Mouse (Mus musculus) spleen, adult 2 months (tissue): ENCODE data around the gene Tmem129. TPM values are rescaled to one million over a fixed set of nuclear protein-coding genes. Genes with fewer than 3 reads are reported as not detected.

ENCODE experiments used
- DNase-seq, 2 experiments: peaks; one replicate each; pipeline versions ENCODE4 v3.0.0 to v3.0.0-alpha.2; 2012 to 2021; ENCODE audit warnings: low spot score in 2 of 2, low read depth in 1 of 2
- H3K27ac ChIP-seq: fragments of 200-500 bp; 2 replicates; pipeline ENCODE4 v1.5.1; 2012; ENCODE audit warnings: low read length, inconsistent platforms; ENCODE audit not compliant: insufficient read depth
- H3K27me3 ChIP-seq: fragments of 200-500 bp; 2 replicates; pipeline ENCODE4 v1.6.1; 2012; ENCODE audit warnings: mild to moderate bottlenecking, moderate library complexity, low read length, inconsistent platforms; ENCODE audit not compliant: control insufficient read depth, insufficient read depth
- H3K36me3 ChIP-seq: fragments of 200-500 bp; 2 replicates; pipeline ENCODE4 v1.6.1; 2012; ENCODE audit warnings: mild to moderate bottlenecking, low read length, inconsistent platforms; ENCODE audit not compliant: control insufficient read depth, insufficient read depth
- H3K4me1 ChIP-seq: fragments of 200-500 bp; 2 replicates; pipeline ENCODE4 v1.6.1; 2011; ENCODE audit warnings: inconsistent platforms; ENCODE audit not compliant: control insufficient read depth, insufficient read depth, insufficient read length
- H3K4me3 ChIP-seq: fragments of 200-500 bp; 2 replicates; pipeline ENCODE4 v1.5.1; 2011; ENCODE audit warnings: mild to moderate bottlenecking, inconsistent platforms; ENCODE audit not compliant: insufficient read depth, insufficient read length; ENCODE audit errors: extremely low read depth
- CTCF ChIP-seq: fragments of 200-500 bp; IDR thresholded peaks from 2 replicates; pipeline ENCODE4 v1.5.1; 2011; ENCODE audit warnings: mild to moderate bottlenecking, inconsistent platforms; ENCODE audit not compliant: insufficient read depth, insufficient read length, insufficient replicate concordance; ENCODE audit errors: extremely low read depth
- POLR2A ChIP-seq: fragments of 200-500 bp; IDR thresholded peaks from 2 replicates; pipeline ENCODE4 v1.6.1; 2011; ENCODE audit warnings: low read depth, low read length, inconsistent platforms
- WGBS: fragments of 180-500 bp; shearing (Covaris S2); methylation state at CpG from one replicate; pipeline ENCODE4 v1.1.7; 2018; 5-methylcytosine and 5-hydroxymethylcytosine counted together
- polyA plus RNA-seq: library from polyadenylated mRNA; depleted of rRNA; stranded (reverse); fragments of >200 nt; gene quantifications from 2 replicates; pipeline ENCODE4 v1.2.3, GENCODE M21; 2012

Gene Tmem129
- polyA plus RNA-seq, 1 experiment: 24.8 TPM

DNA sequence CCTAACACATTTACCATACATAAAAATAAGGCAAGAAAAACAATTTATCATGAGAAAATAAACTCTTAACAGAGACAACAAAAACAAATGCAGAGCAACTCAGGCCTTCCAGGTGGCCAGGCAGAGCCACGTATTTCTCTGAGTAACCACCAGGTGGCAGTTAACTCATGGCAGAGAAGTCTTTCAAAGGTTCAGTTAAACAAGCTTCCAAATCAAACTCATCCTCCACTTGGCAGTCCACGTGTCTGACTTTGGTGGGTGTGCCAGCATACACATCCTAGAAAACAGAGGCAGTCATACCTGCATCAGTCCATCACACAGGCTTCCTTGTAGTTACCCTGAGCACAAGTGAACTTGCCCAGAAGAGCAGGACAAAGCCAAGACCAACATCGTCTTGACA lies 17.6 kb downstream of the Tmem129 start:
- H3K27ac ChIP-seq: no peak overlapping the region

GRCm38 (mm10) chr5:33638826-33639225 lies 19.4 kb downstream of the Tmem129 start:
- WGBS: 81% methylated on average over 4 of the region's 4 CpGs
- TF ChIP-seq POLR2A (no peak), CTCF (no peak)
- no peaks in the 10 kb centered on the region for H3K27me3 ChIP-seq
- H3K4me3 ChIP-seq: no peak overlapping the region
- H3K4me1 ChIP-seq: no peaks in the 10 kb centered on the region
- H3K36me3 ChIP-seq: peaks cover 26% of the 10 kb centered on the region
- no peak for DNase-seq
- H3K27ac ChIP-seq: no peak overlapping the region

More for the DNA sequence above, 17.6 kb downstream of the Tmem129 start:
- 40% methylated on average over 3 of the region's 3 CpGs for WGBS
- Histone ChIP-seq H3K27me3 (no peaks in the 10 kb centered on the region), H3K36me3 (peaks cover 36% of the 10 kb centered on the region), H3K4me3 (no peak overlapping the region), H3K4me1 (no peaks in the 10 kb centered on the region)
- DNase-seq: peak in 1 of 2 experiments; percentile 49
- TF ChIP-seq CTCF (peak; percentile 44; the same call in 1 of the 2 replicates), POLR2A (no peak)

DNA sequence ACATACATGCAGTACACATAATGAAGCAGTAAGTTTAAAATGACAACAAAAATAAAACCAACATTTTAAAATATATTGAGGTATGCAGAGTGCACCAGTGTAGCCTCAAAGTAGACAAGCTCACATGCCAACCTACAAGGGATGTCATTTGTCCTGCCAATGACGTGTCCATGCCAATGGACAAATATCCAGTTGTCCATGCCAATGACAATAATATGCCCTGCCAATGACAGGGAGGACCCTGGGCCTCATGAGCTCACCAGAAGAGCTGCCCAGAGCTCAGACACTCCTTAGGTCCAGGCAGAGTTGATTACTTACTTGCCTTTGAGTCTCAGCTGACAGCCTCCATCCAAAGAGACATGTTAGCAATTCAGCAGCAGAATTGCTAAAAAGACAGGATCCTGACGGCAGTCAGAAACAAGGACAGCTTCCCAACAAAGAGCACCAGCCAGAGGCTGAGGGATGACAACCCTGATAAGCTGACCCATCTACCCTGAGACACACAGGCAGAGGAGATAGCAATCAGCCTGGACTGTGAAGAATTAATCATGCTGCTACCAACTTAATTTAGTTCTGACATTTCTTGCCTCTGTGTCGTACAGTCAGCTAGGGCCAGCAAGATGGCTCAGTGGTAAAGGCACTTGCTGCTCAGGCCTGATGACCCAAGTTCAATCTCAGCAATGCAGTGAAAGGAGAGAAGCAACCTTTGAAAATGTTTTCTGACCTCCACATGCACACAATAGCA lies 20.4 kb downstream of the Tmem129 start:
- Histone ChIP-seq H3K4me3 (no peak overlapping the region), H3K27me3 (no peaks in the 10 kb centered on the region), H3K27ac (no peak overlapping the region), H3K4me1 (no peaks in the 10 kb centered on the region), H3K36me3 (peaks cover 18% of the 10 kb centered on the region)
- TF ChIP-seq POLR2A (no peak), CTCF (no peak)
- WGBS: 92% methylated on average over 3 of the region's 3 CpGs
- DNase-seq: no peak

GRCm38 (mm10) chr5:33635361-33635760 lies 22.9 kb downstream of the Tmem129 start:
- Histone ChIP-seq H3K27me3 (no peaks in the 10 kb centered on the region), H3K4me3 (no peak overlapping the region), H3K36me3 (peaks cover 7% of the 10 kb centered on the region), H3K27ac (no peak overlapping the region), H3K4me1 (no peaks in the 10 kb centered on the region)
- no peak for DNase-seq
- TF ChIP-seq POLR2A: no peak
- TF ChIP-seq CTCF: no peak
- WGBS: 84% methylated on average over 3 of the region's 3 CpGs

GRCm38 (mm10) chr5:33632526-33632925 lies 25.7 kb downstream of the Tmem129 start:
- 85% methylated on average over 1 of the region's 1 CpGs for WGBS
- Histone ChIP-seq H3K27ac (no peak overlapping the region), H3K36me3 (no peaks in the 10 kb centered on the region), H3K4me3 (no peak overlapping the region), H3K27me3 (no peaks in the 10 kb centered on the region), H3K4me1 (peaks cover 7% of the 10 kb centered on the region)
- no peak for DNase-seq
- TF ChIP-seq POLR2A: no peak
- TF ChIP-seq CTCF: no peak

DNA sequence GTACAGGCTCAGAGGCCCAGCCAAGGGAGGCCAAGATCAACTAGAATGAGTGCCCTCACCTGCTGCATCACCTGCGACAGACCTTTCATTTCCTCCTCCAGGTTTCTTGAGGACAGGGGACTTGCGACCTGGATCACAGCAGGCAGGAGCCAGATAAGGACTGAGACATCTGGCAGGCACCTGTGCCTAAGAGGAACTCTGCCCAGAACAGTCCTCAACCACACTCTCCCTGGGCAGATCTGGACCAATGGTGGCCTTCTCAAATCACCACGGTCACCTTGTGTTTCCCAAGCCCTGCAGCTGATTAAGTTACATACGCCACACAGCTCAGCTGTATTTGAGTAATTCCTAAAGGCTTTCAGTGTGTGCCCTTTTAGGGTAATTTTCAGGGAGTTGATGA lies 27.6 kb downstream of the Tmem129 start:
- peaks cover 7% of the 10 kb centered on the region for H3K4me1 ChIP-seq
- no peak overlapping the region for H3K27ac ChIP-seq
- no peaks in the 10 kb centered on the region for H3K36me3 ChIP-seq
- no peaks in the 10 kb centered on the region for H3K27me3 ChIP-seq
- TF ChIP-seq POLR2A (no peak), CTCF (no peak)
- WGBS: 50% methylated on average over 4 of the region's 4 CpGs
- no peak for DNase-seq
- H3K4me3 ChIP-seq: no peak overlapping the region

- Histone ChIP-seq H3K27me3 (no peaks in the 10 kb centered on the region), H3K4me3 (peak overlapping the region; percentile 57), H3K27ac (peak overlapping the region; percentile 51; the same call in 1 of the 2 replicates), H3K4me1 (peaks cover 7% of the 10 kb centered on the region), H3K36me3 (no peaks in the 10 kb centered on the region)
- WGBS: 1% methylated on average over 9 of the region's 9 CpGs
- peak; percentile 11 to 26 for DNase-seq
- TF ChIP-seq CTCF: no peak
These were observed 28.2 kb downstream of the Tmem129 start for GRCm38 (mm10) chr5:33630061-33630460.
